Mouse (Mus musculus): Measurements from ENCODE around the gene Fbln2. TPM values are rescaled to one million over a fixed set of nuclear protein-coding genes. Genes with fewer than 3 reads are reported as not detected.

Fbln2 gene
- polyA plus RNA-seq, 1 experiment from 2014 or later: 22.9 TPM

DNA sequence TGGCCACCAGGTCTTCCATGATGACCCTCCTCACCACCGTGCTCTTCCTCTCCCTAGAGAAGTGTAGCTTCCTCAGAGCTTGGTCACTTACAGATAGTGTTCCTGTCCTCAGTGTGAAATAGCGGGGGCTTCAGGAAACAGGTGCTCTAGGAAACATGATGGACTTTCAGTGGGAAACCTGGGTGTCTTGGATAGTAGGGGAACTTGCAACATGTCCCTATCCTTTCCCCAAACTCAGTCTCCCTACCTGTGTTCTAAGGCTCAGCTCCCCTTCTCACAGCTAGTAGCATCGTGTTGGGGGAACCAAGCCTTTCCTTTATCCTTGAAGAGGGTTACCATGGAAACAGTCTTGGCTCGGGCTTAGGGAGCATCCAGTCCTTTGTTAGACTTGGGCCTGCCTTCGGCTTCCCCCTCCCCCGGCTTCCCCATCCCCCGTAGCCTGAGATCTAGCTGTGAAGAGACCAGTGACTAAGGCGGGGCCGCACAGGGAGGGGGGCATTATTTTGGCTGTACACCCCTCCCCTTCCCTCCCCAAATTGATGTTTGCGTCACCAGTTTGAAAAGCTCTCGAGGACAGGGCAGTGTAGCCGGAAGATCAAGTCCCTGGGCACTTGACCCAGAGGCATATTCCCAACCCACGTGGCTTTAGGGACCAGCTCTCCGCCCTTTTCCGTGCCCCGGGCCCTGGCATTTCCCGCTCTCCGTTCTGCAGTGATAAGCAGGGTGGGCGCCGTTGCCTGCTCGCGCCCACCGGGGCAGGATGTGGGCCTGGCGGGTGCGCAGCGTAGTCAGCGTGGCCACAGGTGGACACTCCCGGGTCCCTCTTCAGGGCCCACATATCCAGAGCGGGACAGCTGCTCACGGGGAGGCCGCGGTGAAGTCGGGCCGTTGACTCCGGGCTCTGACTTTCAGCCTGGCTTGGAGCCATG, 72.5 kb downstream of the Fbln2 start:
- no peak overlapping the region for H3K9ac ChIP-seq

DNA sequence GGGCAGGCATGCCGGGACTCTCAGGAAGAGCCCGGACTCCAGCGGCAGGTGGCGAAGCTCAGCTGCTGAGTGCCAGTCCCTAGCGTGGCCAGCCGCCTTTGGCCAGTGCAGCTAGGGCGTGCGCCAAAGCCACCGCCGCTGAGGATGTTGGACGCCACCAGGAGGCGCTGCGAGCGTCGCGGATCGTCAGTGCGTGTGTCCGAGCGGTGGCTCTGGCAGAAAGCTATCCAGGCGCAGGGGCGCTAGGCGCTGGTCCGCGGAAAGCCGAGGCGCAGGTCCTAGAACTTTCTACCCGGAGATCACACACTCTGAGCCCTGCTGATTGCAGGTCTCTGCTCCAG, 73.2 kb downstream of the Fbln2 start:
- no peak overlapping the region for H3K9ac ChIP-seq
- H3K4me3 ChIP-seq (ENCODE audit: low read depth, low read length): peak overlapping the region; percentile 15; the same call in 1 of the 2 replicates
- under 1% methylated on average over 28 of the region's 28 CpGs for WGBS

More for the DNA sequence above, 72.5 kb downstream of the Fbln2 start:
- ATAC-seq (ENCODE audit: insufficient read depth): peak; percentile 50; the same call in 1 of the 2 replicates
- Histone ChIP-seq H3K36me3 (ENCODE audit: insufficient read depth) (no peaks in the 10 kb centered on the region), H3K9me3 (ENCODE audit: low read depth, low read length) (no peaks in the 10 kb centered on the region), H3K4me2 (peak overlapping the region; percentile 48), H3K27ac (ENCODE audit: low read depth) (no peak overlapping the region), H3K4me1 (ENCODE audit: insufficient read depth) (no peaks in the 10 kb centered on the region), H3K27me3 (ENCODE audit: insufficient read depth, low read length) (peaks cover 57% of the 10 kb centered on the region), H3K4me3 (ENCODE audit: low read depth, low read length) (peak overlapping the region; percentile 15; the same call in 1 of the 2 replicates)
- WGBS: 9% methylated on average over 35 of the region's 35 CpGs
- DNase-seq: peak; percentile 31
- no peak for TF ChIP-seq CTCF (IDR thresholded peaks at IDR 0.05; ENCODE audit: low read depth)

DNA sequence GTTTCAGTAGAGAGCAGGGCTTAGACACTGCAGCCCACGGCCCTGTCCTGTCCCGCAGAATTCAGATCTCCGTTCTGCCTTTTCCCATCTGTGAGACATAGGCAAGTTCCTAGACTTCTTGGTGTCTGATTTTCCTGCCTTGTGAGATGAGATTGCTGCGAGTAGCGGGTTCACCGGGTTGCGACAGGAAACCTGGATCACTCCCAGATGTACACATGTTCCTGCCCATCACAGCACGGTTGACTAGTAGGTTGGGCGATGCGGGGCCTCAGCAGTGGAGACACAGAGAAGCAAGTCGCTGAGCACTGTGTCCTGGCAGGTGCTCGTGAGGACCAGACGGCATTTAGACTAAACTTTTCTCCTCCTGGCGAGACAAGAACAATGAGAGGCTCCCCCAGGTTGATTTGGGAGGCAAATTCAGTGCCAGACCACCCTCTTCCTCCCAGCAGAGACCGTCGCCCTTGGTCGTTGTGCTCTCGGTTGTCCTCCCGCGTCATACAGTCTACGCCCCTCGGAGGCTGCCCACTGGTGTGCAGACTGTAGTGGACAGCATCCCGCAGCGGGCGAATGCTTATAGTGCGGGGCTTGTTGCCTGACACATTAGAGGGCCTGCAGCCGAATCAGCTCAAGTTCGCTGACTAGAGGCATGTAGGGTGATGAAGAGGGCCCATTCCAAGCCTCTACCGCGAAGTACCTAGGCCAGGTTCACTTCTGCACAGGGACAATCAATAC, 73.7 kb downstream of the Fbln2 start:
- 28% methylated on average over 30 of the region's 30 CpGs for WGBS
- Histone ChIP-seq H3K4me1 (ENCODE audit: insufficient read depth) (no peaks in the 10 kb centered on the region), H3K27ac (ENCODE audit: low read depth) (no peak overlapping the region), H3K9ac (no peak overlapping the region), H3K4me3 (ENCODE audit: low read depth, low read length) (peak overlapping the region; percentile 15; the same call in 1 of the 2 replicates), H3K36me3 (ENCODE audit: insufficient read depth) (no peaks in the 10 kb centered on the region), H3K4me2 (peak overlapping the region; percentile 48), H3K27me3 (ENCODE audit: insufficient read depth, low read length) (peaks cover 57% of the 10 kb centered on the region), H3K9me3 (ENCODE audit: low read depth, low read length) (no peaks in the 10 kb centered on the region)
- ATAC-seq (ENCODE audit: insufficient read depth): no peak
- TF ChIP-seq CTCF (IDR thresholded peaks at IDR 0.05; ENCODE audit: low read depth): no peak
- DNase-seq: no peak

More for the DNA sequence above, 73.2 kb downstream of the Fbln2 start:
- no peaks in the 10 kb centered on the region for H3K4me1 ChIP-seq (ENCODE audit: insufficient read depth)
- H3K27ac ChIP-seq (ENCODE audit: low read depth): no peak overlapping the region
- H3K27me3 ChIP-seq (ENCODE audit: insufficient read depth, low read length): peaks cover 57% of the 10 kb centered on the region
- DNase-seq (peak; percentile 89), ATAC-seq (ENCODE audit: insufficient read depth) (peak; percentile 79)
- no peaks in the 10 kb centered on the region for H3K9me3 ChIP-seq (ENCODE audit: low read depth, low read length)
- H3K36me3 ChIP-seq (ENCODE audit: insufficient read depth): no peaks in the 10 kb centered on the region
- H3K4me2 ChIP-seq: peak overlapping the region; percentile 48
- TF ChIP-seq CTCF (IDR thresholded peaks at IDR 0.05; ENCODE audit: low read depth): peak; percentile 96

DNA sequence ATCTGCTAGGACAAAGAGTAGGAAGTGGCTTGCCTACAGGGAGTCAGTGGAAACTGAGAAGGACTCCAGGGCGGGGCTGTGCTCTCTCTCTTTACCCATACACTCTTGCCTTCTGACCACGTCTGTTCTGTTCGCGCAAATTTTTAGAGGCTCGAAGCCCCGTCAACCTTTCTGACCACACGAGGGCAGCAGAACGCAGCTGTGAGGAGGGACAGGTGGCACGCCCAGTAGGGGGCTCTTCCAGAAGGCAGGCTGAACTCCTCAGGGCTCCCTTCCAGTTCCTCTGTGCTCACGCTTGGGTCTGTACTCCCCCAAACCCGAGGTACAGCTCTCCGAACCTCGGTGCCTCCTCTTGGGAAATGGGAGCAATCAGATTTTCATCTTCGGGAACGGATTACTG, 74.4 kb downstream of the Fbln2 start:
- Histone ChIP-seq H3K27me3 (ENCODE audit: insufficient read depth, low read length) (peaks cover 57% of the 10 kb centered on the region), H3K36me3 (ENCODE audit: insufficient read depth) (no peaks in the 10 kb centered on the region), H3K9ac (no peak overlapping the region), H3K27ac (ENCODE audit: low read depth) (no peak overlapping the region), H3K4me1 (ENCODE audit: insufficient read depth) (no peaks in the 10 kb centered on the region), H3K4me3 (ENCODE audit: low read depth, low read length) (no peak overlapping the region), H3K9me3 (ENCODE audit: low read depth, low read length) (no peaks in the 10 kb centered on the region), H3K4me2 (no peak overlapping the region)
- TF ChIP-seq CTCF (IDR thresholded peaks at IDR 0.05; ENCODE audit: low read depth): peak; percentile 99
- DNase-seq (peak; percentile 94), ATAC-seq (ENCODE audit: insufficient read depth) (peak; percentile 21; the same call in 1 of the 2 replicates)
- 5% methylated on average over 15 of the region's 15 CpGs for WGBS

DNA sequence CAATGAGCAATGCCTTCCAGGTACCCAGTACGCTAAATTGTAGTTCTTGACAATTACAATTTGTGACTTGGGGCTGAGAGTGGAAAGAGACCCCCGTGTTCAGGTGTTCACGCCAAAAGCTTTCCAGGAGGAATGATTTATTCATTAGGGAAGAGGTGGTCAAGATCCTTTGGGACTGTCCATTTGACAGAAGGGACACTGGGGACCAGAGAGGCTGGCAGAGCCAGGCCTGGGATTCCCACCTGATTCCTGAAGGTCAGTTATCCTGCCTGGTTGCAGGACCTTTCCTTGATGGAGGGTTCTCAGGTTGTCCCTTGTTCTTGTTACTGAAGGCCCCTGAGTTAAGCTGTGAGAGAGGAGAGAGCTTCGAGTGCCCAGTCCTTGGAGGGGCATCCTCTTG, 74.9 kb downstream of the Fbln2 start:
- H3K4me1 ChIP-seq (ENCODE audit: insufficient read depth): no peaks in the 10 kb centered on the region
- DNase-seq (no peak), ATAC-seq (ENCODE audit: insufficient read depth) (no peak)
- H3K4me2 ChIP-seq: no peak overlapping the region
- no peak for TF ChIP-seq CTCF (IDR thresholded peaks at IDR 0.05; ENCODE audit: low read depth)
- peaks cover 57% of the 10 kb centered on the region for H3K27me3 ChIP-seq (ENCODE audit: insufficient read depth, low read length)
- no peaks in the 10 kb centered on the region for H3K9me3 ChIP-seq (ENCODE audit: low read depth, low read length)
- H3K36me3 ChIP-seq (ENCODE audit: insufficient read depth): no peaks in the 10 kb centered on the region
- H3K4me3 ChIP-seq (ENCODE audit: low read depth, low read length): no peak overlapping the region
- no peak overlapping the region for H3K9ac ChIP-seq
- WGBS: 47% methylated on average over 4 of the region's 4 CpGs
- no peak overlapping the region for H3K27ac ChIP-seq (ENCODE audit: low read depth)

DNA sequence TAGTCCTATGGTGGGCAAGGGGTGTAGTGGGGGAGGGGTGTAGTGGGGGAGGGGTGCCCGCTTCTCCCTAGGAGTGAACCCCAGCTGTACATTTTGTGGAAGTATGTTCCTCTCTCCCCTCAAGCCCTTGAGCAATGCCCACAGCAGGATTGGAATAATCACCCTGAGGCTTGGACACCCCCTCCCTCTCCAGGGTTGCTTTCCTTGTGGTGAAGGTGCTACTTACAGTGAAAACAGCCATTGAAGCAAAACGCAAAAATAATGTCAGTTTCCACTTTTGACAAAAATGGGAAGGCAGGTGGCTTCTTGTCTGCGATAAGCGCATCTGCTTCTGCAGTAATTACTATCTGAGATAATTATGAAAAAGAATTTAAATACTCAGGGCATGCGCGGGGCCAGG, 75.4 kb downstream of the Fbln2 start:
- ATAC-seq (ENCODE audit: insufficient read depth) (no peak), DNase-seq (no peak)
- no peak overlapping the region for H3K4me3 ChIP-seq (ENCODE audit: low read depth, low read length)
- no peak for TF ChIP-seq CTCF (IDR thresholded peaks at IDR 0.05; ENCODE audit: low read depth)
- no peaks in the 10 kb centered on the region for H3K4me1 ChIP-seq (ENCODE audit: insufficient read depth)
- H3K36me3 ChIP-seq (ENCODE audit: insufficient read depth): no peaks in the 10 kb centered on the region
- no peak overlapping the region for H3K27ac ChIP-seq (ENCODE audit: low read depth)
- 76% methylated on average over 6 of the region's 6 CpGs for WGBS
- no peaks in the 10 kb centered on the region for H3K9me3 ChIP-seq (ENCODE audit: low read depth, low read length)
- H3K9ac ChIP-seq: no peak overlapping the region
- H3K4me2 ChIP-seq: no peak overlapping the region
- H3K27me3 ChIP-seq (ENCODE audit: insufficient read depth, low read length): peaks cover 55% of the 10 kb centered on the region

DNA sequence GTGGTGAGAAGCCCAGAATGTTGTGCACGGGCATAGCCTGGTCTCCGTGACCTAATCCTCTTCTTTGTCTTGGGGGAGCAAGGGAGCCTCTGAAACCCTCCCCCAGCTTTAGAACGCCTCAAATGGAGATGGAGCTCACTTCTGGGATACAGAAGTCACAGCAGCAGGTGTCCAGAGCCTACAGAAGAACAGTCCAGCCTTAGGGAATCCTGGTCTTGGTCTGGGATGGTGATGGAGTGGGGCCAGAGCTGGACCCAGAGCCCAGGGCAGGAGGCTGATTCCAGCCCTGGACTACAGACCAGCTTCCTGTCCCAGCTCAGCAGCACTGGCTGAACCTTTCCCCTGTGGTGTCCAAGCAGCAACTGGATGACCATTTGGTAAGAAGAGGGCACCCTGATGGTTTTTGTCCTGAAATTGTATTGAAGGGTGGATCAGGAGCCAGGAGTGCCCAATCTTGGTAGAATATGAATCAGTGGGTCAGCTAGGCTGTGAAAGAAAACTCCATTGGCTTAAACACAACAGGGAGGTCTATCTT, 76.1 kb downstream of the Fbln2 start:
- TF ChIP-seq CTCF (IDR thresholded peaks at IDR 0.05; ENCODE audit: low read depth): no peak
- Histone ChIP-seq H3K9ac (no peak overlapping the region), H3K4me2 (no peak overlapping the region), H3K27ac (ENCODE audit: low read depth) (no peak overlapping the region), H3K4me1 (ENCODE audit: insufficient read depth) (no peaks in the 10 kb centered on the region), H3K27me3 (ENCODE audit: insufficient read depth, low read length) (peaks cover 48% of the 10 kb centered on the region), H3K4me3 (ENCODE audit: low read depth, low read length) (no peak overlapping the region), H3K9me3 (ENCODE audit: low read depth, low read length) (no peaks in the 10 kb centered on the region), H3K36me3 (ENCODE audit: insufficient read depth) (no peaks in the 10 kb centered on the region)
- ATAC-seq (ENCODE audit: insufficient read depth): no peak
- WGBS: 52% methylated on average over 3 of the region's 3 CpGs
- DNase-seq: no peak

All from lung, embryonic 14.5 days (tissue).